Mouse (Mus musculus) heart, postnatal 0 days (tissue): ENCODE measurements at regions not wholly inside any gene's neighbourhood (a gene's known extent, or its start where the extent isn't known, plus 50 kb on each side); places are given as distances from the start of the nearest gene placed in this dataset.
A peak's percentile ranks its signal among the peaks of the same experiment; 100 is the strongest.

Source experiments
- ATAC-seq: fragments of 200-750 bp; cut with Nextera tagmentation; 2 replicates; pipeline ENCODE4 v1.8.0; 2017; ENCODE audit warnings: low read depth, moderate number of reproducible peaks, moderate library complexity; ENCODE audit not compliant: insufficient read depth
- DNase-seq: peaks from one replicate; pipeline ENCODE4 v3.0.0-alpha.2; 2016; ENCODE audit warnings: low spot score
- H3K27ac ChIP-seq: fragments of 300-500 bp; sonication (generic); 2 replicates; pipeline ENCODE4 v1.5.1; 2014; ENCODE audit warnings: low read depth, mild to moderate bottlenecking
- H3K27me3 ChIP-seq: fragments of 300-500 bp; sonication (generic); 2 replicates; pipeline ENCODE4 v1.6.1; 2014; ENCODE audit warnings: low read length, mixed read lengths; ENCODE audit not compliant: control insufficient read depth, insufficient read depth
- H3K36me3 ChIP-seq: fragments of 300-500 bp; sonication (generic); replicated peaks from 2 replicates; pipeline ENCODE4 v1.6.1; 2014; ENCODE audit warnings: low read length, mixed read lengths; ENCODE audit not compliant: control insufficient read depth, insufficient read depth
- H3K4me1 ChIP-seq: fragments of 300-500 bp; sonication (generic); 2 replicates; pipeline ENCODE4 v1.6.1; 2014; ENCODE audit warnings: antibody characterized with exemption; ENCODE audit not compliant: control insufficient read depth, insufficient read depth
- H3K4me2 ChIP-seq: fragments of 300-500 bp; sonication (generic); 2 replicates; pipeline ENCODE4 v1.6.1; 2014; ENCODE audit warnings: low read depth, mild to moderate bottlenecking, low read length, moderate library complexity
- H3K4me3 ChIP-seq: fragments of 300-500 bp; sonication (generic); 2 replicates; pipeline ENCODE4 v1.5.1; 2014; ENCODE audit warnings: low read depth, low read length
- H3K9ac ChIP-seq: fragments of 300-500 bp; sonication (generic); replicated peaks from 2 replicates; pipeline ENCODE4 v1.6.1; 2014; ENCODE audit warnings: low read depth, low read length, mixed read lengths
- H3K9me3 ChIP-seq: fragments of 300-500 bp; sonication (generic); replicated peaks from 2 replicates; pipeline ENCODE4 v1.6.1; 2016; ENCODE audit warnings: low read length; ENCODE audit not compliant: control insufficient read depth
- CTCF ChIP-seq: IDR thresholded peaks from 2 replicates; pipeline ENCODE4 v1.5.1; 2016; ENCODE audit warnings: antibody characterized with exemption, control low read depth, low read depth
- EP300 ChIP-seq: IDR thresholded peaks from 2 replicates; pipeline ENCODE4 v1.6.1; 2016; ENCODE audit warnings: antibody characterized with exemption, low read depth
- WGBS: fragments of 180-500 bp; shearing (Covaris S2); extraction: QIAGEN DNeasy Blood & Tissue Kit; methylation state at CpG from one replicate; pipeline ENCODE4 v1.1.7; 2014; 5-methylcytosine and 5-hydroxymethylcytosine counted together

GRCm38 (mm10) chr3:39388491-39388890, 501.8 kb downstream of the Fat4 start:
- Histone ChIP-seq H3K4me1 (no peaks in the 10 kb centered on the region), H3K9ac (no peak overlapping the region), H3K4me3 (no peak overlapping the region), H3K36me3 (no peaks in the 10 kb centered on the region), H3K27me3 (no peaks in the 10 kb centered on the region), H3K4me2 (no peak overlapping the region), H3K27ac (no peak overlapping the region), H3K9me3 (no peaks in the 10 kb centered on the region)
- ATAC-seq: no peak
- WGBS: 78% methylated on average over 1 of the region's 1 CpGs
- TF ChIP-seq EP300: no peak
- no peak for TF ChIP-seq CTCF
- DNase-seq: no peak

- WGBS: 23% methylated on average over 9 of the region's 9 CpGs
- H3K9ac ChIP-seq: no peak overlapping the region
Measured at GRCm38 (mm10) chr3:39390442-39390841, 503.7 kb downstream of the Fat4 start.

GRCm38 (mm10) chr3:39392053-39392452, 505.3 kb downstream of the Fat4 start:
- Histone ChIP-seq H3K27me3 (no peaks in the 10 kb centered on the region), H3K4me1 (no peaks in the 10 kb centered on the region), H3K9me3 (no peaks in the 10 kb centered on the region), H3K4me2 (no peak overlapping the region), H3K27ac (no peak overlapping the region), H3K36me3 (no peaks in the 10 kb centered on the region), H3K4me3 (no peak overlapping the region), H3K9ac (no peak overlapping the region)
- TF ChIP-seq EP300 (no peak), CTCF (peak; percentile 50)
- DNase-seq: no peak
- no peak for ATAC-seq
- 61% methylated on average over 2 of the region's 2 CpGs for WGBS

More at GRCm38 (mm10) chr3:39390442-39390841, 503.7 kb downstream of the Fat4 start:
- Histone ChIP-seq H3K9me3 (no peaks in the 10 kb centered on the region), H3K36me3 (no peaks in the 10 kb centered on the region), H3K27ac (no peak overlapping the region), H3K4me1 (no peaks in the 10 kb centered on the region), H3K27me3 (no peaks in the 10 kb centered on the region), H3K4me2 (no peak overlapping the region), H3K4me3 (no peak overlapping the region)
- TF ChIP-seq CTCF (no peak), EP300 (no peak)
- peak; percentile 36; the same call in 1 of the 2 replicates for ATAC-seq
- no peak for DNase-seq

GRCm38 (mm10) chr3:39396672-39397071, 509.9 kb downstream of the Fat4 start:
- no peaks in the 10 kb centered on the region for H3K4me1 ChIP-seq
- no peaks in the 10 kb centered on the region for H3K9me3 ChIP-seq
- H3K36me3 ChIP-seq: no peaks in the 10 kb centered on the region
- no peak overlapping the region for H3K4me2 ChIP-seq
- H3K4me3 ChIP-seq: no peak overlapping the region
- ATAC-seq (no peak), DNase-seq (no peak)
- H3K9ac ChIP-seq: no peak overlapping the region
- TF ChIP-seq CTCF (no peak), EP300 (no peak)
- no peak overlapping the region for H3K27ac ChIP-seq
- no peaks in the 10 kb centered on the region for H3K27me3 ChIP-seq

- ATAC-seq (no peak), DNase-seq (no peak)
- WGBS: 70% methylated on average over 3 of the region's 3 CpGs
- TF ChIP-seq CTCF: no peak
- no peak for TF ChIP-seq EP300
- Histone ChIP-seq H3K27me3 (no peaks in the 10 kb centered on the region), H3K4me3 (no peak overlapping the region), H3K27ac (no peak overlapping the region), H3K9me3 (no peaks in the 10 kb centered on the region), H3K4me2 (no peak overlapping the region), H3K36me3 (no peaks in the 10 kb centered on the region), H3K4me1 (no peaks in the 10 kb centered on the region), H3K9ac (no peak overlapping the region)
Measured at GRCm38 (mm10) chr3:39397255-39397654, 510.5 kb downstream of the Fat4 start.

- Histone ChIP-seq H3K4me2 (no peak overlapping the region), H3K4me1 (no peaks in the 10 kb centered on the region), H3K27me3 (no peaks in the 10 kb centered on the region), H3K27ac (no peak overlapping the region), H3K9me3 (no peaks in the 10 kb centered on the region), H3K9ac (no peak overlapping the region), H3K36me3 (no peaks in the 10 kb centered on the region), H3K4me3 (no peak overlapping the region)
- WGBS: 88% methylated on average over 2 of the region's 2 CpGs
- ATAC-seq: no peak
- no peak for DNase-seq
- TF ChIP-seq CTCF (no peak), EP300 (no peak)
Measured at GRCm38 (mm10) chr3:39397677-39398076, 510.9 kb downstream of the Fat4 start.
